Mouse (Mus musculus) myocyte (in vitro differentiated cells): ENCODE results near the gene Hlx. TPM values are rescaled to one million over a fixed set of nuclear protein-coding genes. Genes with fewer than 3 reads are reported as not detected.

Experiments used
- H3K27me3 ChIP-seq: one replicate; pipeline ENCODE4 v1.6.1; 2011; ENCODE audit not compliant: control insufficient read depth, insufficient read depth, insufficient read length
- H3K36me3 ChIP-seq: one replicate; pipeline ENCODE4 v1.6.1; 2011; ENCODE audit not compliant: control insufficient read depth, insufficient read depth
- H3K4me2 ChIP-seq: one replicate; pipeline ENCODE4 v1.6.1; 2011; ENCODE audit warnings: low read depth, control low read depth
- H3K4me3 ChIP-seq: one replicate; pipeline ENCODE4 v1.5.1; 2011; ENCODE audit warnings: mild to moderate bottlenecking, control low read depth, moderate library complexity
- H3K79me2 ChIP-seq: one replicate; pipeline ENCODE4 v1.6.1; 2011; ENCODE audit not compliant: control insufficient read depth, insufficient read depth
- H3ac ChIP-seq: one replicate; pipeline ENCODE4 v1.6.1; 2011; ENCODE audit not compliant: control insufficient read depth, insufficient read length
- CEBPB ChIP-seq: IDR thresholded peaks from 2 replicates; pipeline ENCODE4 v1.6.1; 2011; ENCODE audit warnings: mild to moderate bottlenecking, moderate library complexity; ENCODE audit not compliant: poor library complexity, insufficient read depth, severe bottlenecking
- E2F4 ChIP-seq: IDR thresholded peaks from one replicate; pipeline ENCODE4 v1.6.1; 2011; ENCODE audit warnings: mild to moderate bottlenecking, control low read depth, moderate library complexity; ENCODE audit not compliant: insufficient read depth
- MAX ChIP-seq: IDR thresholded peaks from one replicate; pipeline ENCODE4 v1.6.1; 2011; ENCODE audit warnings: low read depth, mild to moderate bottlenecking, control low read depth
- MYOD1 ChIP-seq, 3 experiments: IDR thresholded peaks; one replicate each; pipeline ENCODE4 v1.6.1; 2011; ENCODE audit warnings: control low read depth in 2 of 3, low read depth in 2 of 3, mild to moderate bottlenecking in 2 of 3, moderate library complexity in 1 of 3; ENCODE audit not compliant: insufficient read length in 2 of 3, control insufficient read depth in 1 of 3
- MYOG ChIP-seq, 3 experiments: IDR thresholded peaks; one replicate each; pipeline ENCODE4 v1.6.1; 2011; ENCODE audit warnings: control low read depth in 2 of 3, low read depth in 2 of 3, mild to moderate bottlenecking in 2 of 3; ENCODE audit not compliant: insufficient read length in 2 of 3, control insufficient read depth in 1 of 3, insufficient read depth in 1 of 3
- POLR2A ChIP-seq: IDR thresholded peaks from one replicate; pipeline ENCODE4 v1.6.1; 2011; ENCODE audit warnings: low read depth, mild to moderate bottlenecking, control low read depth, moderate library complexity; ENCODE audit not compliant: insufficient read length
- POLR2AphosphoS2 ChIP-seq: IDR thresholded peaks from one replicate; pipeline ENCODE4 v1.6.1; 2011; ENCODE audit warnings: low read depth, control low read depth; ENCODE audit not compliant: insufficient read length
- REST ChIP-seq: IDR thresholded peaks from one replicate; pipeline ENCODE4 v1.6.1; 2011; ENCODE audit warnings: mild to moderate bottlenecking, control low read depth, moderate library complexity; ENCODE audit not compliant: insufficient read depth, insufficient read length
- SRF ChIP-seq: IDR thresholded peaks from one replicate; pipeline ENCODE4 v1.6.1; 2011; ENCODE audit warnings: low read depth; ENCODE audit not compliant: control insufficient read depth, insufficient read length
- TCF12 ChIP-seq: IDR thresholded peaks from one replicate; pipeline ENCODE4 v1.6.1; 2011; ENCODE audit warnings: mild to moderate bottlenecking, control low read depth; ENCODE audit not compliant: poor library complexity, insufficient read depth, severe bottlenecking
- TCF3 ChIP-seq: IDR thresholded peaks from one replicate; pipeline ENCODE4 v1.6.1; 2011; ENCODE audit warnings: low read depth, control low read depth; ENCODE audit not compliant: insufficient read length
- USF1 ChIP-seq: IDR thresholded peaks from one replicate; pipeline ENCODE4 v1.6.1; 2011; ENCODE audit warnings: low read depth, mild to moderate bottlenecking, control low read depth, moderate library complexity
- polyA plus RNA-seq: library from polyadenylated mRNA; unstranded; fragments of >200 nt; fragmentation: generic; extraction: Trizol; gene quantifications from one replicate; pipeline ENCODE4 v1.2.1, GENCODE M21; 2012; ENCODE audit warnings: missing spikeins

Gene Hlx
- polyA plus RNA-seq, 1 experiment = 15.8 TPM

- Histone ChIP-seq H3K79me2 (peaks cover 8% of the 10 kb centered on the region), H3K4me2 (no peak overlapping the region), H3K36me3 (peaks cover 11% of the 10 kb centered on the region), H3K27me3 (no peaks in the 10 kb centered on the region), H3K4me3 (no peak overlapping the region), H3ac (no peak overlapping the region)
- TF ChIP-seq E2F4 = no peak
- no peak for TF ChIP-seq MYOG (IDR thresholded peaks at IDR 0.05; ENCODE audit: control insufficient read depth in 1 of 3, insufficient read depth in 1 of 3, insufficient read length in 2 of 3, low read depth in 2 of 3)
- TF ChIP-seq USF1 = no peak
- TF ChIP-seq SRF = no peak
- no peak for TF ChIP-seq REST
- no peak for TF ChIP-seq MYOD1 (IDR thresholded peaks at IDR 0.05; ENCODE audit: control insufficient read depth in 1 of 3, insufficient read length in 2 of 3, low read depth in 2 of 3)
- no peak for TF ChIP-seq CEBPB
- TF ChIP-seq POLR2A = no peak
- TF ChIP-seq TCF3 = no peak
- no peak for TF ChIP-seq MAX
- TF ChIP-seq TCF12 = no peak
- TF ChIP-seq POLR2AphosphoS2 = no peak
Observed at GRCm38 (mm10) chr1:184723899-184724298, 8.5 kb downstream of the Hlx start.

- no peak for TF ChIP-seq TCF12
- TF ChIP-seq E2F4 = no peak
- no peak for TF ChIP-seq POLR2A
- no peak for TF ChIP-seq TCF3
- no peak for TF ChIP-seq SRF
- TF ChIP-seq MYOG (IDR thresholded peaks at IDR 0.05; ENCODE audit: control insufficient read depth in 1 of 3, insufficient read depth in 1 of 3, insufficient read length in 2 of 3, low read depth in 2 of 3) = no peak
- TF ChIP-seq MAX = no peak
- no peak for TF ChIP-seq MYOD1 (IDR thresholded peaks at IDR 0.05; ENCODE audit: control insufficient read depth in 1 of 3, insufficient read length in 2 of 3, low read depth in 2 of 3)
- no peak for TF ChIP-seq USF1
- TF ChIP-seq POLR2AphosphoS2 = no peak
- H3K4me3 ChIP-seq = no peak overlapping the region
Observed at GRCm38 (mm10) chr1:184721121-184721520, 11.3 kb downstream of the Hlx start.

GRCm38 (mm10) chr1:184720162-184721025, 12.0 kb downstream of the Hlx start:
- TF ChIP-seq MYOG (IDR thresholded peaks at IDR 0.05; ENCODE audit: control insufficient read depth in 1 of 3, insufficient read depth in 1 of 3, insufficient read length in 2 of 3, low read depth in 2 of 3) = no peak
- Histone ChIP-seq H3ac (no peak overlapping the region), H3K4me2 (no peak overlapping the region), H3K4me3 (no peak overlapping the region), H3K79me2 (no peaks in the 10 kb centered on the region), H3K27me3 (no peaks in the 10 kb centered on the region), H3K36me3 (no peaks in the 10 kb centered on the region)

More at GRCm38 (mm10) chr1:184721121-184721520, 11.3 kb downstream of the Hlx start:
- H3K4me2 ChIP-seq = no peak overlapping the region
- no peak overlapping the region for H3ac ChIP-seq
- no peaks in the 10 kb centered on the region for H3K27me3 ChIP-seq
- no peaks in the 10 kb centered on the region for H3K36me3 ChIP-seq
- H3K79me2 ChIP-seq = no peaks in the 10 kb centered on the region

- Histone ChIP-seq H3K4me3 (no peak overlapping the region), H3K4me2 (no peak overlapping the region), H3K79me2 (no peaks in the 10 kb centered on the region), H3K27me3 (no peaks in the 10 kb centered on the region), H3K36me3 (no peaks in the 10 kb centered on the region), H3ac (no peak overlapping the region)
- TF ChIP-seq MAX (no peak), POLR2A (no peak), E2F4 (no peak), USF1 (no peak), TCF3 (no peak), REST (no peak), SRF (no peak), TCF12 (no peak), MYOD1 (IDR thresholded peaks at IDR 0.05; ENCODE audit: control insufficient read depth in 1 of 3, insufficient read length in 2 of 3, low read depth in 2 of 3) (no peak), CEBPB (no peak)
Observed at GRCm38 (mm10) chr1:184718261-184719120, 13.9 kb downstream of the Hlx start.
